Mouse (Mus musculus) heart, adult 2 months (tissue): ENCODE results near the gene Sfxn4.

Experiments
- CTCF ChIP-seq: fragments of 200-600 bp; IDR thresholded peaks from 2 replicates; pipeline ENCODE4 v1.8.1; 2022; ENCODE audit warnings: antibody characterized with exemption, mild to moderate bottlenecking, moderate library complexity
- POLR2A ChIP-seq: fragments of 200-500 bp; IDR thresholded peaks from 2 replicates; pipeline ENCODE4 v1.6.1; 2011; ENCODE audit warnings: mild to moderate bottlenecking, low read depth, low read length, control low read depth; ENCODE audit not compliant: insufficient read depth

GRCm38 (mm10) chr19:60789452-60789851, 71.8 kb downstream of the Sfxn4 start:
- TF ChIP-seq CTCF (no peak), POLR2A (no peak)
